Mouse (Mus musculus): ENCODE measurements around the gene Tmem107.

DNA sequence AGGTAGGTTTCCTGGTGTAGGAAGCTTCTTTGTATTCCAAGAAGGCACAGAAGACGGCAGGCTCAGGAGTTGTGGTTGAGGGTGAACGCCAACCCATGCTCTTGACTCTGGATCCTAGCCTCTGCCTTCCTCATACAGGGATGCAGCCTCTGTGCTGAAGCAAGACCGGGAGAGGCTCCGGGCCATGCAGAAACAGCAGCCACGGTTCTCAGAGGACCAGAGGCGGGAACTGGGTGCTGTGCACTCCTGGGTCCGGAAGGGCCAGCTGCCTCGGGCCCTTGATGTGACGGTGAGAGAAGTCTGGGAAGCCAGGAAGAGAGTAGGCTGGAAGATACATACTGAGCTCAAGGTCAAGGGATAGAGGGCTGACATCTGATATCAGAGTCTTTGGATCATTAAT is 37.6 kb downstream of the Tmem107 start:
- no peak for TF ChIP-seq CTCF (IDR thresholded peaks at IDR 0.05; ENCODE audit: low read depth, low read length)
- no peak for TF ChIP-seq POLR2AphosphoS5 (IDR thresholded peaks at IDR 0.05; ENCODE audit: insufficient replicate concordance, low read depth, low read length)
- TF ChIP-seq TAL1 (conservative IDR thresholded peaks at IDR 0.05; ENCODE audit: low read depth, low read length), result no peak
- no peak for TF ChIP-seq GATA1 (IDR thresholded peaks at IDR 0.05; ENCODE audit: borderline replicate concordance, low read length)
